22 mouse cellular contexts compared by ENCODE assay signal in genomic region chr4:145204779-145205178, GRCm38 (mm10).
"Had no signal": no experiment of that assay in that cellular context is flagged by ENCODE, and none has a peak within 500 bp of the region (broad histone marks: within the 10 kb centered on the region; RNA-seq: fewer than 3 reads in every experiment).

No protein-coding gene starts in this region.

- H3K36me3 ChIP-seq: heart, embryonic 13.5 days; heart, embryonic 15.5 days; hindbrain, embryonic 13.5 days; hindbrain, embryonic 15.5 days; intestine, embryonic 15.5 days; limb, embryonic 13.5 days; limb, embryonic 15.5 days; liver, embryonic 12.5 days had no signal

- H3K4me3 ChIP-seq: gastrocnemius, adult 2 months; heart, embryonic 13.5 days; heart, embryonic 15.5 days; hindbrain, embryonic 13.5 days; hindbrain, embryonic 15.5 days; intestine, embryonic 15.5 days; limb, embryonic 13.5 days; limb, embryonic 15.5 days; liver, embryonic 12.5 days had no signal

- H3K27me3 ChIP-seq: heart, embryonic 13.5 days; heart, embryonic 15.5 days; hindbrain, embryonic 13.5 days; hindbrain, embryonic 15.5 days; intestine, embryonic 15.5 days; limb, embryonic 13.5 days; limb, embryonic 15.5 days; liver, embryonic 12.5 days had no signal

- DNase-seq: gastrocnemius, adult 2 months; gastrocnemius, postnatal 10 days; gastrocnemius, postnatal 25 days; heart, adult 18-20 months; heart, postnatal 14 days; heart, postnatal 36 days; kidney, adult 18-20 months; kidney, adult 8-10 months; kidney, postnatal 10 days; kidney, postnatal 25 days; kidney, postnatal 4 days; layer of hippocampus, adult 9-11 months; layer of hippocampus, postnatal 36 days; left cerebral cortex, postnatal 4 days had no signal
